Mouse (Mus musculus) gastrocnemius, postnatal 4 days (tissue): ENCODE results near the gene Eppin. TPM values are rescaled to one million over a fixed set of nuclear protein-coding genes. Genes with fewer than 3 reads are reported as not detected.
A peak's percentile ranks its signal among the peaks of the same experiment; 100 is the strongest.
"Not testable (repeated sequence)": the region's sequence is repeated elsewhere in the genome, so short reads cannot be mapped to it uniquely, and the experiment has no call there.

Source experiments
- DNase-seq, 2 experiments: peaks; one replicate each; pipeline ENCODE4 v3.0.0; 2021 to 2022; ENCODE audit warnings: low spot score in 2 of 2, mixed read lengths in 2 of 2
- long read RNA-seq, 2 experiments: library from polyadenylated mRNA; stranded (forward); transcript quantifications; one replicate each; pipeline ENCODE4 v2.0.0; 2021
- total RNA-seq, 2 experiments: library from RNA; stranded (reverse); gene quantifications; 2 replicates each; pipeline ENCODE4 v1.2.3; 2021

The Eppin gene
- total RNA-seq, result not detected
- long read RNA-seq, experiment 1, result 0 reads
- long read RNA-seq, experiment 2, result 0 reads

- DNase-seq, result no peak
These were observed at the start of gene Eppin for GRCm38 (mm10) chr2:164593494-164593893. Gene Eppin (minus strand): TSS chr2:164593594.

- DNase-seq, result no peak
These were observed 48.7 kb upstream of the Eppin start for GRCm38 (mm10) chr2:164641881-164642673.

- no peak for DNase-seq
These were observed 47.7 kb upstream of the Eppin start for GRCm38 (mm10) chr2:164641129-164641528.

- DNase-seq, result no peak
These were observed 45.3 kb upstream of the Eppin start, which contains the start of gene Wfdc16 for GRCm38 (mm10) chr2:164638696-164639095. Gene Wfdc16 (minus strand): TSS chr2:164638796.

GRCm38 (mm10) chr2:164635266-164635665 lies 41.9 kb upstream of the Eppin start:
- no peak for DNase-seq

- no peak for DNase-seq
These were observed 28.4 kb upstream of the Eppin start for GRCm38 (mm10) chr2:164621775-164622174.

GRCm38 (mm10) chr2:164619050-164619449 lies 25.7 kb upstream of the Eppin start:
- DNase-seq, result no peak

- DNase-seq, result no peak
These were observed 22.0 kb upstream of the Eppin start for GRCm38 (mm10) chr2:164615386-164615785.

GRCm38 (mm10) chr2:164613471-164613870 lies 20.1 kb upstream of the Eppin start, which contains the start of the genes Wfdc6b and Wfdc8:
Gene Wfdc6b (plus strand): TSS chr2:164613522.
Gene Wfdc8 (minus strand): TSS chr2:164613626.
- peak in 1 of 2 experiments; percentile 23 for DNase-seq

- no peak for DNase-seq
These were observed 15.4 kb upstream of the Eppin start for GRCm38 (mm10) chr2:164608781-164609180.

GRCm38 (mm10) chr2:164604411-164604810 lies 11.0 kb upstream of the Eppin start:
- DNase-seq, result no peak

- no peak for DNase-seq
These were observed 10.1 kb upstream of the Eppin start for GRCm38 (mm10) chr2:164603482-164603881.

- no peak for DNase-seq
These were observed 6.8 kb upstream of the Eppin start for GRCm38 (mm10) chr2:164600179-164600578.

GRCm38 (mm10) chr2:164592014-164592413 lies 1.4 kb downstream of the Eppin start:
- no peak for DNase-seq

GRCm38 (mm10) chr2:164585025-164585725 lies 8.2 kb downstream of the Eppin start, which contains the start of gene Wfdc6a:
Gene Wfdc6a (minus strand): TSS chr2:164585447.
- not testable (repeated sequence) for DNase-seq

- DNase-seq, result not testable (repeated sequence)
These were observed 20.0 kb downstream of the Eppin start, which contains the start of gene Spint3 for GRCm38 (mm10) chr2:164573359-164573758. Gene Spint3 (minus strand): TSS chr2:164573459.

GRCm38 (mm10) chr2:164567460-164567859 lies 25.9 kb downstream of the Eppin start:
- DNase-seq, result no peak

GRCm38 (mm10) chr2:164566997-164567396 lies 26.4 kb downstream of the Eppin start:
- DNase-seq, result no peak

- DNase-seq, result no peak
These were observed 29.0 kb downstream of the Eppin start for GRCm38 (mm10) chr2:164564346-164564745.

- DNase-seq, result peak in 1 of 2 experiments; percentile 34
These were observed 29.9 kb downstream of the Eppin start for GRCm38 (mm10) chr2:164563339-164564038.
